Mouse (Mus musculus): ENCODE results near the gene Vezf1. TPM values are rescaled to one million over a fixed set of nuclear protein-coding genes. Genes with fewer than 3 reads are reported as not detected.

Gene Vezf1
- total RNA-seq (2012; rRNA removed) (5.6 and 7.4 TPM in 2 replicates), total RNA-seq (2014; rRNA removed) (8.3 and 9.8 TPM in 2 replicates), polyA plus RNA-seq (2012; ENCODE audit: insufficient read length, low read depth) (10.1 and 11.4 TPM in 2 replicates)

- peak within 1 kb of the TSS; percentile 98 for H3K4me2 ChIP-seq (ENCODE audit: insufficient read depth, low read depth, poor library complexity, severe bottlenecking)
- dilution Hi-C loops (cut with MboI; ENCODE audit: extremely low pct_ligation_motif_present, extremely low pct_unique_long_range_greater_than_20kb, low sequenced_read_pairs) = loop anchor here (25.0 kb wide), 1 partner anchor 120 kb away; no protein-coding TSS in a partner anchor
- DNase-seq (ENCODE audit: extremely low read depth) = peak; percentile 71
- H3K4me3 ChIP-seq (replicated peaks in 1 of 3; ENCODE audit: low read depth in 2 of 3, low read length in 2 of 3, poor library complexity in 1 of 3) = peak within 1 kb of the TSS; percentile 64 to 84 (median 79)
- in situ Hi-C loops (cut with MboI; ENCODE audit: low pct_ligation_motif_present, low pct_unique_long_range_greater_than_20kb, low sequenced_read_pairs) = no loop called here
- peaks cover 4 to 30% of the 10 kb centered on the region in 2 experiments; a peak in 3 of 4 replicates for H3K4me1 ChIP-seq (ENCODE audit: control insufficient read depth in 1 of 2, insufficient read depth in 2 of 2)
- H3K36me3 ChIP-seq (replicated peaks in 1 of 2; ENCODE audit: control insufficient read depth in 1 of 2, insufficient read depth in 1 of 2, low read length in 1 of 2) = peaks cover 0 to under 1% of the 10 kb centered on the region in 2 experiments
- peaks cover 36% of the 10 kb centered on the region for H3K79me2 ChIP-seq (replicated peaks; ENCODE audit: control insufficient read depth, extremely low read depth, insufficient read depth, poor library complexity, severe bottlenecking)
- no peaks in the 10 kb centered on the region for H3K9me3 ChIP-seq (replicated peaks; ENCODE audit: low read length)
- peak within 1 kb of the TSS; percentile 98 for H3K9ac ChIP-seq (ENCODE audit: insufficient read depth, low read depth)
- H3K27ac ChIP-seq (ENCODE audit: insufficient read depth, low read depth) = peak within 1 kb of the TSS; percentile 44; the same call in 1 of the 2 replicates
- no peaks in the 10 kb centered on the region for H3K27me3 ChIP-seq (replicated peaks)
- TF ChIP-seq RAD21 (IDR thresholded peaks at IDR 0.05; ENCODE audit: low read depth, low read length) (no peak), SIN3A (IDR thresholded peaks at IDR 0.05; ENCODE audit: low read length) (peak; percentile 58), POLR2A (IDR thresholded peaks at IDR 0.05; ENCODE audit: low read depth, low read length) (peak; percentile 84), MAFK (IDR thresholded peaks at IDR 0.05; ENCODE audit: insufficient replicate concordance, low read length) (no peak), MAX (IDR thresholded peaks at IDR 0.05; ENCODE audit: low read length) (0 out of 2 replicates have a peak, but pooled peaks have one; percentile 18), SMC3 (IDR thresholded peaks at IDR 0.05; ENCODE audit: low read depth, low read length) (peak; percentile 12; the same call in 1 of the 2 replicates), JUND (conservative IDR thresholded peaks at IDR 0.05; ENCODE audit: low read depth, low read length) (no peak), NRF1 (IDR thresholded peaks at IDR 0.05; ENCODE audit: low read depth, low read length) (0 out of 2 replicates have a peak, but pooled peaks have one; percentile 45), USF2 (conservative IDR thresholded peaks at IDR 0.05; ENCODE audit: low read depth, low read length) (no peak), UBTF (IDR thresholded peaks at IDR 0.05; ENCODE audit: low read depth, low read length) (no peak), IRF4 (IDR thresholded peaks at IDR 0.05; ENCODE audit: low read depth, low read length) (no peak), GABPA (IDR thresholded peaks at IDR 0.05; ENCODE audit: insufficient replicate concordance, low read depth, low read length) (no peak), ZNF384 (IDR thresholded peaks at IDR 0.05; ENCODE audit: low read depth, low read length) (no peak), PAX5 (IDR thresholded peaks at IDR 0.05; ENCODE audit: low read length) (no peak), MEF2A (IDR thresholded peaks at IDR 0.05; ENCODE audit: borderline replicate concordance, low read depth, low read length) (0 out of 2 replicates have a peak, but pooled peaks have one; percentile 4), POLR2AphosphoS2 (IDR thresholded peaks at IDR 0.05; ENCODE audit: low read depth, low read length) (no peak), MAZ (IDR thresholded peaks at IDR 0.05; ENCODE audit: low read depth, low read length) (no peak; the same call in 1 of the 2 replicates), E2F4 (IDR thresholded peaks at IDR 0.05; ENCODE audit: insufficient replicate concordance, low read depth, low read length) (no peak), MYC (IDR thresholded peaks at IDR 0.05; ENCODE audit: low read depth, low read length) (no peak), RCOR1 (conservative IDR thresholded peaks at IDR 0.05; ENCODE audit: low read depth, low read length) (no peak), TCF12 (IDR thresholded peaks at IDR 0.05; ENCODE audit: low read depth, low read length) (peak; percentile 83), HCFC1 (IDR thresholded peaks at IDR 0.05; ENCODE audit: low read depth, low read length) (peak; percentile 50), TBP (conservative IDR thresholded peaks at IDR 0.05; ENCODE audit: low read depth, low read length) (0 out of 2 replicates have a peak, but pooled peaks have one; percentile 43), JUN (IDR thresholded peaks at IDR 0.05; ENCODE audit: insufficient read depth, low read depth, low read length) (no peak), USF1 (IDR thresholded peaks at IDR 0.05; ENCODE audit: low read depth, low read length) (no peak), ETS1 (conservative IDR thresholded peaks at IDR 0.05; ENCODE audit: low read depth, low read length) (peak; percentile 46), CTCF (conservative IDR thresholded peaks at IDR 0.05 in 1 of 2, IDR thresholded peaks at IDR 0.05 in 1 of 2; ENCODE audit: low read depth in 2 of 2, low read length in 2 of 2) (no peak), CHD2 (IDR thresholded peaks at IDR 0.05; ENCODE audit: low read length) (no peak), NELFE (IDR thresholded peaks at IDR 0.05; ENCODE audit: low read depth, low read length) (peak; percentile 57; the same call in 1 of the 2 replicates), ELF1 (IDR thresholded peaks at IDR 0.05; ENCODE audit: low read depth, low read length) (peak; percentile 78), BHLHE40 (IDR thresholded peaks at IDR 0.05; ENCODE audit: low read depth, low read length) (peak; percentile 72), CHD1 (IDR thresholded peaks at IDR 0.05; ENCODE audit: low read depth, low read length) (no peak; the same call in 1 of the 2 replicates), ZC3H11A (IDR thresholded peaks at IDR 0.05; ENCODE audit: low read depth, low read length) (no peak), ZMIZ1 (IDR thresholded peaks at IDR 0.05; ENCODE audit: low read depth, low read length) (no peak), ZKSCAN1 (IDR thresholded peaks at IDR 0.05; ENCODE audit: borderline replicate concordance, low read depth, low read length) (no peak), KAT2A (IDR thresholded peaks at IDR 0.05; ENCODE audit: insufficient replicate concordance, low read length) (no peak), MXI1 (IDR thresholded peaks at IDR 0.05; ENCODE audit: low read depth, low read length) (peak; percentile 61; the same call in 1 of the 2 replicates)
Observed at GRCm38 (mm10) chr11:88067586-88068410, at the start of gene Vezf1. Gene Vezf1 (plus strand): TSS chr11:88068279.
